Mouse (Mus musculus): Measurements from ENCODE around the gene Zfpl1. TPM values are rescaled to one million over a fixed set of nuclear protein-coding genes. Genes with fewer than 3 reads are reported as not detected.

The Zfpl1 gene
- total and polyA plus RNA-seq, 2 experiments from 2014 or later, result 36.1 to 55.5 TPM

DNA sequence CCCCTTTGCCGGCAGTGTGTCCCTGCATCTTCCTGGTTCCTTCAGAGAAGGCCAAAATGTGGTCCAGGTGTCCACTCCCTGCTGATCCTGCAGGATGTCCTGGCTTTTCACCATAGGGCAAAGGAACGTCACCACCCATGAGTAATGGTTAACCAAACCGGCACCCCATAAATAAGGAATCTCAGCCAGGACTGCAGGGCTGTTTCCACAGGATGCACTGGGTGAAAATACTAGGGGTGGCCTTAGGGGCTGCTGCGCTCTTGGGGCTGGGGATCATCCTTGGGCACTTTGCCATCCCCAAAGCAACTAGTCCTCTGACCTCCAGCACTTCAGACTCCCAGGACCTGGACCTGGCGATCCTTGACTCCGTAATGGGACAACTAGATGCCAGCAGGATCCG lies 20.8 kb upstream of the Zfpl1 start, which contains the start of gene Naaladl1:
Naaladl1 (plus strand) TSS at position 197 of the 400 bp plus-strand sequence.
- ATAC-seq (ENCODE audit: insufficient read depth, low read depth), result no peak
- Histone ChIP-seq H3K9ac (replicated peaks; ENCODE audit: low read depth, low read length) (no peak within 1 kb of the TSS), H3K36me3 (replicated peaks; ENCODE audit: control insufficient read depth, insufficient read depth, low read length) (no peaks in the 10 kb centered on the region), H3K4me1 (ENCODE audit: control insufficient read depth, insufficient read depth) (no peaks in the 10 kb centered on the region), H3K4me2 (ENCODE audit: low read depth, low read length) (no peak within 1 kb of the TSS), H3K9me3 (replicated peaks; ENCODE audit: control insufficient read depth, low read length) (no peaks in the 10 kb centered on the region), H3K27ac (ENCODE audit: low read depth) (no peak within 1 kb of the TSS), H3K4me3 (ENCODE audit: low read depth, low read length) (no peak within 1 kb of the TSS), H3K27me3 (ENCODE audit: control insufficient read depth, insufficient read depth, low read length) (no peaks in the 10 kb centered on the region)
- TF ChIP-seq EP300 (IDR thresholded peaks at IDR 0.05; ENCODE audit: low read depth), result no peak
- no peak for TF ChIP-seq CTCF (IDR thresholded peaks at IDR 0.05; ENCODE audit: low read depth)
- DNase-seq (ENCODE audit: low spot score), result no peak
- WGBS, result 84% methylated on average over 7 of the region's 7 CpGs

DNA sequence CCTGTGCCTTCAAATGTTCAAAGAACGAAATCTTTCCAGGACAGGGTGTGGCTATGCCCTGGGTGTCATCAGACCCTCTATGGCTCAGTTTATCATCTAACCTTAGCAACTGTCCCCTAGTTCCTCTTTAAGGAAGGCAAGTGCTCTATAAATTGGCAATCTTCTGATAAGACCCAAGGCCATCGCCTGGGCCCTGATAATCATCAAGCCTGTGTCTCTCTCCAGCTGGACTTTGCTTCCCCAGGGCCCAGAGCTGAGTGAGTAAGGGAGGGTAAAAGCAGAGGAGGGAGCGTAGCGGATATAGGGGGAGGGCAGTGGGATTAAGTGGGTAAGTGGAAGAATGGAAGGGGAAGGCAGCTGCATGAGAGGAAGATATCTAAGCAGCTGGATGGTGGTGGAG lies 19.7 kb upstream of the Zfpl1 start:
- H3K4me3 ChIP-seq (ENCODE audit: low read depth, low read length), result no peak overlapping the region
- H3K9me3 ChIP-seq (replicated peaks; ENCODE audit: control insufficient read depth, low read length), result no peaks in the 10 kb centered on the region
- H3K27ac ChIP-seq (ENCODE audit: low read depth), result no peak overlapping the region
- H3K27me3 ChIP-seq (ENCODE audit: control insufficient read depth, insufficient read depth, low read length), result no peaks in the 10 kb centered on the region
- no peak overlapping the region for H3K4me2 ChIP-seq (ENCODE audit: low read depth, low read length)
- TF ChIP-seq EP300 (IDR thresholded peaks at IDR 0.05; ENCODE audit: low read depth) (no peak), CTCF (IDR thresholded peaks at IDR 0.05; ENCODE audit: low read depth) (no peak)
- H3K36me3 ChIP-seq (replicated peaks; ENCODE audit: control insufficient read depth, insufficient read depth, low read length), result no peaks in the 10 kb centered on the region
- H3K4me1 ChIP-seq (ENCODE audit: control insufficient read depth, insufficient read depth), result no peaks in the 10 kb centered on the region
- DNase-seq (ENCODE audit: low spot score) (no peak), ATAC-seq (ENCODE audit: insufficient read depth, low read depth) (no peak)
- no peak overlapping the region for H3K9ac ChIP-seq (replicated peaks; ENCODE audit: low read depth, low read length)
- WGBS, result 59% methylated on average over 4 of the region's 4 CpGs

DNA sequence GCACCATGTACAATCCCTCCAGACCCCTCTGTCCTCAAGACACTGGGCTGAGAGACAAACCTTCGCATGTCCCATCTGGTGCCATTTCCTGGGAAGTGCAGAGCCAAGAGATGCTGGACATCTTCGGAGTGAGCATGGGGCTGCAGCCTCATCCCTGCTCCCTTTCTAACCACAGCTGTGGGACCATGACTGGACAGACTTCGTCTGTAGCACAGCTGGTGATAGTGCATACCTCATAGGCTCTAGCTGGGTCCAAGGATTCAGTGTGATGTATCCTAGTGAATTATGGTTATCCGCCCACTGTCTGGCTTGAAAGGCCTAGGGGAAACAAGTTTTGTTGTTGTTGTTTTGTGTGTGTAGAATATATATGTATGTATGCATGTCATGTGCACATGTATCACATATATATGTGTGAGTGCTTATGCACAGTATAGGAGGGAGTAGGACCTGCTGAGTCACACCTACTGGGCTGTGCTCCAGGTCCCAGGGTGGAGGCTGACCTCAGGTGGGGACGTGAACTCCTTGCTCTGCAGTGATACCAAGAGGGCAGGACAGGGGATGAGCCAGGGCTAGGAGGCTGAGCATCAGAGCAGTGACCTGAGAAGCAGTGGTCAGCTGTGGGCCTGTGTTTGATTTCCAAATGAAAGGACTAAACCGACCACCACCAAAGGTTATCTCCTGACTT lies 17.6 kb upstream of the Zfpl1 start:
- H3K27me3 ChIP-seq (ENCODE audit: control insufficient read depth, insufficient read depth, low read length), result no peaks in the 10 kb centered on the region
- no peaks in the 10 kb centered on the region for H3K9me3 ChIP-seq (replicated peaks; ENCODE audit: control insufficient read depth, low read length)
- WGBS, result 66% methylated on average over 6 of the region's 6 CpGs
- ATAC-seq (ENCODE audit: insufficient read depth, low read depth), result no peak
- DNase-seq (ENCODE audit: low spot score), result no peak
- no peaks in the 10 kb centered on the region for H3K4me1 ChIP-seq (ENCODE audit: control insufficient read depth, insufficient read depth)
- H3K36me3 ChIP-seq (replicated peaks; ENCODE audit: control insufficient read depth, insufficient read depth, low read length), result no peaks in the 10 kb centered on the region
- H3K4me3 ChIP-seq (ENCODE audit: low read depth, low read length), result no peak overlapping the region
- TF ChIP-seq EP300 (IDR thresholded peaks at IDR 0.05; ENCODE audit: low read depth) (no peak), CTCF (IDR thresholded peaks at IDR 0.05; ENCODE audit: low read depth) (no peak)
- no peak overlapping the region for H3K4me2 ChIP-seq (ENCODE audit: low read depth, low read length)
- H3K9ac ChIP-seq (replicated peaks; ENCODE audit: low read depth, low read length), result no peak overlapping the region
- H3K27ac ChIP-seq (ENCODE audit: low read depth), result no peak overlapping the region

- DNase-seq (ENCODE audit: low spot score) (no peak), ATAC-seq (ENCODE audit: insufficient read depth, low read depth) (no peak)
- Histone ChIP-seq H3K27me3 (ENCODE audit: control insufficient read depth, insufficient read depth, low read length) (no peaks in the 10 kb centered on the region), H3K4me2 (ENCODE audit: low read depth, low read length) (no peak overlapping the region), H3K27ac (ENCODE audit: low read depth) (no peak overlapping the region), H3K4me3 (ENCODE audit: low read depth, low read length) (no peak overlapping the region), H3K4me1 (ENCODE audit: control insufficient read depth, insufficient read depth) (no peaks in the 10 kb centered on the region), H3K9ac (replicated peaks; ENCODE audit: low read depth, low read length) (no peak overlapping the region), H3K36me3 (replicated peaks; ENCODE audit: control insufficient read depth, insufficient read depth, low read length) (no peaks in the 10 kb centered on the region), H3K9me3 (replicated peaks; ENCODE audit: control insufficient read depth, low read length) (no peaks in the 10 kb centered on the region)
- TF ChIP-seq CTCF (IDR thresholded peaks at IDR 0.05; ENCODE audit: low read depth) (no peak), EP300 (IDR thresholded peaks at IDR 0.05; ENCODE audit: low read depth) (no peak)
- 77% methylated on average over 6 of the region's 6 CpGs for WGBS
These were observed 16.4 kb upstream of the Zfpl1 start for GRCm38 (mm10) chr19:6101186-6101585.

DNA sequence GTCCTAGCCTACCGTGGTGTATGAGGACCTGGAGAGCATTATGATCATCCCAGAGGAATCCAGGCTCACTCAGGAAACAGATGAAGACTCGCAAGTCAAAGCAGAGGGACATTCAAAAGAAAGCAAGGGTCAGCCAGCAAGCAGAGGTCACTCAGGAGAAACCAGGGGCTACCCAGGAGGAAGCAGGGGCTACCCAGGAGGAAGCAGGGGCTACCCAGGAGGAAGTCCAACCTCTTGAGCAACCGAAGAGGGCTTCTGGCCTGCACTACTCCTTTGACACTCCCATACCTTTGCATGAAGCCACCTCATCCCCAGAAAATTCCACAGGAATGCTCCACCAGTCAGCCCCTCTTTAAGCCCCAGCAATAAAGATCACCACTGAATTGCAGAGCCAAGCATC lies 13.1 kb upstream of the Zfpl1 start:
- Histone ChIP-seq H3K9ac (replicated peaks; ENCODE audit: low read depth, low read length) (no peak overlapping the region), H3K27ac (ENCODE audit: low read depth) (no peak overlapping the region), H3K27me3 (ENCODE audit: control insufficient read depth, insufficient read depth, low read length) (no peaks in the 10 kb centered on the region), H3K36me3 (replicated peaks; ENCODE audit: control insufficient read depth, insufficient read depth, low read length) (peaks cover 10% of the 10 kb centered on the region), H3K4me3 (ENCODE audit: low read depth, low read length) (no peak overlapping the region), H3K4me1 (ENCODE audit: control insufficient read depth, insufficient read depth) (no peaks in the 10 kb centered on the region), H3K4me2 (ENCODE audit: low read depth, low read length) (no peak overlapping the region), H3K9me3 (replicated peaks; ENCODE audit: control insufficient read depth, low read length) (no peaks in the 10 kb centered on the region)
- TF ChIP-seq EP300 (IDR thresholded peaks at IDR 0.05; ENCODE audit: low read depth) (no peak), CTCF (IDR thresholded peaks at IDR 0.05; ENCODE audit: low read depth) (no peak)
- DNase-seq (ENCODE audit: low spot score), result no peak
- WGBS, result 74% methylated on average over 3 of the region's 3 CpGs
- no peak for ATAC-seq (ENCODE audit: insufficient read depth, low read depth)

DNA sequence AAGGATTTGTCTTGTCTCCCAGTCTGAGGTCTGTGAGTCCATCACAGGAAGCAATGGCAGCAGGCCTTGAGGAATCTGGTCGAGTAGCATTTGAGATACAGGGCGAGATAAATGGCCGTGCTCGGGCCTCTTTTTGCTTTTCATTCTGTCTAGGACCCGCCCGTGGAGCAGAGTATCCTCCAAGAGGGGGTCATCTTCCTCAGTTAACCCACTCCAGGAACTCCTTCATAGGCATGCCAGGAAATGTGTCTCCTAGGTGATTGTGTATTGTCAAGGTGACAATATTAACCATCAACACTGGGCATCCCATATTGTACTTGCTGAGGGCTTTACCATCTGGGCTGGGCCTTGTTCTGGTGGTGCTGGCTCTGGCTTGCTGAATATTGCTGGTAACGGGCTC lies 9.4 kb upstream of the Zfpl1 start, which contains the start of gene AC131692.1:
AC131692.1 (plus strand) TSS at position 301 of the 400 bp plus-strand sequence.
- DNase-seq (ENCODE audit: low spot score), result no peak
- 84% methylated on average over 7 of the region's 7 CpGs for WGBS

More for the DNA sequence above, 9.4 kb upstream of the Zfpl1 start, which contains the start of gene AC131692.1:
- Histone ChIP-seq H3K27ac (ENCODE audit: low read depth) (no peak within 1 kb of the TSS), H3K4me2 (ENCODE audit: low read depth, low read length) (no peak within 1 kb of the TSS), H3K9ac (replicated peaks; ENCODE audit: low read depth, low read length) (no peak within 1 kb of the TSS), H3K36me3 (replicated peaks; ENCODE audit: control insufficient read depth, insufficient read depth, low read length) (peaks cover 40% of the 10 kb centered on the region), H3K27me3 (ENCODE audit: control insufficient read depth, insufficient read depth, low read length) (no peaks in the 10 kb centered on the region), H3K4me3 (ENCODE audit: low read depth, low read length) (no peak within 1 kb of the TSS), H3K4me1 (ENCODE audit: control insufficient read depth, insufficient read depth) (no peaks in the 10 kb centered on the region), H3K9me3 (replicated peaks; ENCODE audit: control insufficient read depth, low read length) (no peaks in the 10 kb centered on the region)
- ATAC-seq (ENCODE audit: insufficient read depth, low read depth), result no peak
- TF ChIP-seq EP300 (IDR thresholded peaks at IDR 0.05; ENCODE audit: low read depth) (no peak), CTCF (IDR thresholded peaks at IDR 0.05; ENCODE audit: low read depth) (no peak)

All from heart, postnatal 0 days (tissue).